Mouse (Mus musculus) forebrain, postnatal 0 days (tissue): ENCODE data around the gene Zfp715. TPM values are rescaled to one million over a fixed set of nuclear protein-coding genes. Genes with fewer than 3 reads are reported as not detected.
"Not testable (repeated sequence)": the region's sequence is repeated elsewhere in the genome, so short reads cannot be mapped to it uniquely, and the experiment has no call there.

Experiments
- ATAC-seq: fragments of 200-750 bp; cut with Nextera tagmentation; 2 replicates; pipeline ENCODE4 v1.8.0; 2017; ENCODE audit warnings: mild to moderate bottlenecking, moderate library complexity
- DNase-seq: peaks from one replicate; pipeline ENCODE4 v3.0.0-alpha.2; 2015
- H3K27ac ChIP-seq: fragments of 300-500 bp; sonication (generic); 2 replicates; pipeline ENCODE4 v1.5.1; 2014; ENCODE audit warnings: low read depth, mild to moderate bottlenecking, antibody characterized with exemption, low read length, moderate library complexity, mixed read lengths
- H3K27me3 ChIP-seq: fragments of 300-500 bp; sonication (generic); 2 replicates; pipeline ENCODE4 v1.6.1; 2014; ENCODE audit warnings: mild to moderate bottlenecking, low read length, mixed read lengths; ENCODE audit not compliant: insufficient read depth
- H3K36me3 ChIP-seq: fragments of 300-500 bp; sonication (generic); 2 replicates; pipeline ENCODE4 v1.6.1; 2014; ENCODE audit warnings: mild to moderate bottlenecking, moderate library complexity; ENCODE audit not compliant: insufficient read depth
- H3K4me1 ChIP-seq: fragments of 300-500 bp; sonication (generic); 2 replicates; pipeline ENCODE4 v1.6.1; 2014; ENCODE audit warnings: antibody characterized with exemption; ENCODE audit not compliant: insufficient read depth
- H3K4me2 ChIP-seq: fragments of 300-500 bp; sonication (generic); 2 replicates; pipeline ENCODE4 v1.6.1; 2014; ENCODE audit warnings: low read depth, mild to moderate bottlenecking, moderate library complexity
- H3K4me3 ChIP-seq: fragments of 300-500 bp; sonication (generic); 2 replicates; pipeline ENCODE4 v1.5.1; 2014; ENCODE audit warnings: low read depth, low read length, mixed read lengths
- H3K9ac ChIP-seq: fragments of 300-500 bp; sonication (generic); 2 replicates; pipeline ENCODE4 v1.6.1; 2014; ENCODE audit warnings: mild to moderate bottlenecking
- H3K9me3 ChIP-seq: fragments of 300-500 bp; sonication (generic); 2 replicates; pipeline ENCODE4 v1.6.1; 2016; ENCODE audit warnings: low read length
- CTCF ChIP-seq: sonication (generic); IDR thresholded peaks from 2 replicates; pipeline ENCODE4 v1.5.1; 2016; ENCODE audit warnings: antibody characterized with exemption, control low read depth, low read depth
- WGBS: fragments of 180-500 bp; shearing (Covaris S2); extraction: QIAGEN DNeasy Blood & Tissue Kit; methylation state at CpG from one replicate; pipeline ENCODE4 v1.1.7; 2014; 5-methylcytosine and 5-hydroxymethylcytosine counted together
- polyA plus RNA-seq: library from polyadenylated mRNA; unstranded; fragments of >200 nt; fragmentation: Nextera tagmentation; extraction: Ambion mirVana; gene quantifications from 2 replicates; pipeline ENCODE4 v1.2.1, GENCODE M21; 2015
- total RNA-seq: library from RNA; depleted of rRNA; stranded (reverse); fragments of >200 nt; gene quantifications from 2 replicates; pipeline ENCODE4 v1.2.3, GENCODE M21; 2014

Zfp715 gene
- total and polyA plus RNA-seq, 2 experiments from 2014 or later = 17.3 to 35.9 TPM

DNA sequence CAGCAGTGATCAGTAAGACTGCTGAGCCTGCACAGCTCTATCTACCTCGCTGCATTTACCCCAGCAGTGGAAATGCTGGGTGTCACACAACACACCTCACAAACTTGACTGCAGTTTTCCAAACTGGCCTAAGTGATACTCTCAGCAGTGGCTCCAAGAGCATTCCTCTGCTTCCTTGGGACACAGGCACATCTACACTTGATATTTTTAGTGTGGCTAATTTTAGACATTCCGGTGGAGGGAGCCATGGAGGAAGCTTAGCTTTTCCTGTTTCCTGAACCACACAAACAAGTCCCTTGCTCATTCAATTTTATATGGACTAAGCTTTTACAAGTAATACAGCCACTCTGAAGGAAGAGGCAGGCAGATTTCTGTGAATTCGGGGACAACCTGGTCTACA, 7.9 kb downstream of the Zfp715 start:
- H3K4me1 ChIP-seq = no peaks in the 10 kb centered on the region
- H3K27me3 ChIP-seq = no peaks in the 10 kb centered on the region
- ATAC-seq = no peak
- H3K4me3 ChIP-seq = no peak overlapping the region
- no peak overlapping the region for H3K4me2 ChIP-seq
- DNase-seq = no peak
- WGBS = 86% methylated on average over 3 of the region's 3 CpGs
- H3K27ac ChIP-seq = no peak overlapping the region
- no peak overlapping the region for H3K9ac ChIP-seq
- TF ChIP-seq CTCF = no peak
- no peaks in the 10 kb centered on the region for H3K9me3 ChIP-seq
- peaks cover 39% of the 10 kb centered on the region for H3K36me3 ChIP-seq

DNA sequence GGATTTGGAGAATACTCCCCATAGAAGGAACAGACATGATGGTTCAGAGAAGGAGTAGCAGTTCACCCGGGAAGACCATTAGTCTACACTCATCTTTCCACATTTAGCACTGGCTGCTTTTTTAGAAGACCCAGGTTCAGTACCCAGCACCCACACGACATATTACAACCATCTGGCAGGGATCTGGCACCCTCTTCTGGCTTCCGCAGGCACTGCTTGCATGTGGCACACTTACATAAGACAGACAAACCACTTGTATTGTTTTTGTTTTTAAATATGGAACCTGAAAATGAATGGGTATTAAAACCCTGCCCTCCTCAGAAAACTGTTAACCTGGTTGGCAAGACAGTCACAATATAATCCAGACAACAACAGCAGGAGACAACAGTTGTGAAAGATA, 21.6 kb downstream of the Zfp715 start:
- Histone ChIP-seq H3K4me2 (no peak overlapping the region), H3K27me3 (no peaks in the 10 kb centered on the region), H3K27ac (no peak overlapping the region), H3K9ac (no peak overlapping the region), H3K4me3 (no peak overlapping the region), H3K9me3 (no peaks in the 10 kb centered on the region), H3K36me3 (peaks cover 9% of the 10 kb centered on the region; the same call in 1 of the 2 replicates), H3K4me1 (no peaks in the 10 kb centered on the region)
- WGBS = 95% methylated on average over 3 of the region's 3 CpGs
- ATAC-seq = no peak
- no peak for TF ChIP-seq CTCF
- no peak for DNase-seq

DNA sequence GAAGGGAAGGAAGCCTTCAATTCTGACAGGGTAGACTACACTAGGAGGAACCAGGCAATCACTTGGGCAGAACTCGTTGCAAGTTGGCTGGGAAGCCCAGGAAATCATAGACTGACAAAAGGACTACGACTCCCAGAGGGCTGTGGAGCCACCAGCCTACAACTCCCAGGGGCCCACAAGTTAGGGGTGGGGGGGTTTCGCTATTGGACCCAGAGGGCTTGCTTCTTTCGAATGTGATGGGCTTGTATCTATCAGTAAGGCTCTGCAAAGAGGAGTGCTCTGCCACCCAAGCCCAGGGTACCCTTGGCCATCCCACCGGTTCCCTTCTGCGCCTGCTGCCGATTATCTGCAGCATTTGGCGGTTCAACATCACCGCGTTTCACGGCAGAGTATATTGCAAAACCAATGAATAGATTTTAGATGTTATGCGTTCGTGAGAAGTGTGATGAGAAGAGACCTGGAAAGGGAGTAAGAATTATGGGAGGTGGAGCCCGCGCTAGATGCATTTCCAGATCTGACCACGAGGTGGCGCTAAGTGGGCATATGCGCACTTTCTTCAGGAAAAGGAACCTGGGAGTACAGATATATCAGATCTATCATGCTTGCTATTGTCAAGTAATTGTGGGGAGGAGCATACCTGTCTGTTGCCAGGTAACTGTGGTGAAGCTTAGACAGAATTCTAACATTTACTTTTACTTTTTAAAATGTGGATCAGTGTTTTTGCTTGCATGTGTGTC, 30.1 kb downstream of the Zfp715 start:
- ATAC-seq (peak; percentile 97), DNase-seq (peak; percentile 88)
- H3K4me3 ChIP-seq = peak overlapping the region; percentile 46
- TF ChIP-seq CTCF = peak; percentile 91
- no peaks in the 10 kb centered on the region for H3K4me1 ChIP-seq
- WGBS = 11% methylated on average over 18 of the region's 18 CpGs
- H3K27ac ChIP-seq = peak overlapping the region; percentile 80
- H3K9me3 ChIP-seq = no peaks in the 10 kb centered on the region
- H3K27me3 ChIP-seq = no peaks in the 10 kb centered on the region
- peak overlapping the region; percentile 63 for H3K9ac ChIP-seq
- no peaks in the 10 kb centered on the region for H3K36me3 ChIP-seq
- peak overlapping the region; percentile 66 for H3K4me2 ChIP-seq

DNA sequence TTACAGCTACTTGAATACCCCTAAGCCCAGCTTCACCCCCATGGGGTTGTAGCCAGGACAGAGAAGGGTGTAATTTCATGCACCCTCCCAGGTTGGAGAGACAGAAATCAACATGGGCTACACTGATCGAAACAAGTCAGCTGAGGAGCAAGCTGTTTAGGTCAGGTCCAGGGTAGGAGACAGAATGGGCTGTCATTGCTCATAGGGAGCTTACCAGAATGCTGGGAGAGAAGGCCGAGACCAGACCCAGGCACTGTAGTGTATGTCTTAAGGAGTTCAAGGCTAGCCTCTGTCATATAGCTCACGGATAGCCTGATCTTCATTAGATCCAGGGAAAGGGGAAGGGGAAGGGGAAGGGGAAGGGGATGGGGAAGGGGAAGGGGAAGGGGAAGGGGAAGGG, 30.6 kb downstream of the Zfp715 start:
- WGBS = 88% methylated on average over 3 of the region's 3 CpGs
- TF ChIP-seq CTCF = no peak
- no peak overlapping the region for H3K9ac ChIP-seq
- H3K4me3 ChIP-seq = no peak overlapping the region
- no peaks in the 10 kb centered on the region for H3K4me1 ChIP-seq
- H3K27me3 ChIP-seq = no peaks in the 10 kb centered on the region
- H3K4me2 ChIP-seq = no peak overlapping the region
- H3K36me3 ChIP-seq = no peaks in the 10 kb centered on the region
- no peak for ATAC-seq
- no peak for DNase-seq
- H3K27ac ChIP-seq = no peak overlapping the region
- H3K9me3 ChIP-seq = no peaks in the 10 kb centered on the region

DNA sequence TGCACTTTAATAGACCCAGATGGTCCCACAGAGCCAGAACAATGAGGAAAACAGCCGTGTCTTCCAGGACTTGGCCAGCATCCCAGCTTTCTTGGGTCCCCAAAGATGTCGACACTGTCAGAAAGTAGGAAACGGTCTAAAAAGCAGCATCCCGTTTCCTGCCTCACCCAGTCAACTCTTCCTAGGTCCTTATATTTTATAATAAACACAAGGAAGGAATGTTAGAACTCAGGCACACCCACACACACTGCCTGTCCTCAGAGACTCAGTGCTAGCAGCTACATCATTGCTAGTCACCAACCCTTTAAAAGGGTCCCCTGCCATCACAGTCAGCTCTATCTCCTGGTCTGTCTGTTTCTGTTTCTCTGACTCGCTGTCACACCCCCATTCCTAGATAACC, 35.7 kb downstream of the Zfp715 start:
- no peak for ATAC-seq
- Histone ChIP-seq H3K9me3 (0 out of 2 replicates have a peak, but pooled peaks cover 5% of the 10 kb centered on the region), H3K4me1 (no peaks in the 10 kb centered on the region), H3K36me3 (no peaks in the 10 kb centered on the region), H3K9ac (no peak overlapping the region), H3K27me3 (no peaks in the 10 kb centered on the region), H3K4me2 (no peak overlapping the region), H3K27ac (no peak overlapping the region), H3K4me3 (no peak overlapping the region)
- 64% methylated on average over 5 of the region's 5 CpGs for WGBS
- no peak for DNase-seq
- TF ChIP-seq CTCF = no peak

GRCm38 (mm10) chr7:43276178-43276577, 36.9 kb downstream of the Zfp715 start:
- H3K9me3 ChIP-seq, H3K27me3 ChIP-seq, H3K4me3 ChIP-seq, H3K9ac ChIP-seq, DNase-seq, H3K4me2 ChIP-seq, ATAC-seq, H3K36me3 ChIP-seq, H3K27ac ChIP-seq, H3K4me1 ChIP-seq: not testable (repeated sequence)
- 54% methylated on average over 6 of the region's 7 CpGs for WGBS

GRCm38 (mm10) chr7:43273476-43273875, 39.6 kb downstream of the Zfp715 start:
- H3K27ac ChIP-seq = no peak overlapping the region
- ATAC-seq (no peak), DNase-seq (no peak)
- TF ChIP-seq CTCF = no peak
- H3K36me3 ChIP-seq = no peaks in the 10 kb centered on the region
- no peak overlapping the region for H3K4me3 ChIP-seq
- no peak overlapping the region for H3K4me2 ChIP-seq
- H3K9ac ChIP-seq = no peak overlapping the region
- no peaks in the 10 kb centered on the region for H3K4me1 ChIP-seq
- 0 out of 2 replicates have a peak, but pooled peaks cover 5% of the 10 kb centered on the region for H3K9me3 ChIP-seq
- 86% methylated on average over 1 of the region's 1 CpGs for WGBS
- no peaks in the 10 kb centered on the region for H3K27me3 ChIP-seq

DNA sequence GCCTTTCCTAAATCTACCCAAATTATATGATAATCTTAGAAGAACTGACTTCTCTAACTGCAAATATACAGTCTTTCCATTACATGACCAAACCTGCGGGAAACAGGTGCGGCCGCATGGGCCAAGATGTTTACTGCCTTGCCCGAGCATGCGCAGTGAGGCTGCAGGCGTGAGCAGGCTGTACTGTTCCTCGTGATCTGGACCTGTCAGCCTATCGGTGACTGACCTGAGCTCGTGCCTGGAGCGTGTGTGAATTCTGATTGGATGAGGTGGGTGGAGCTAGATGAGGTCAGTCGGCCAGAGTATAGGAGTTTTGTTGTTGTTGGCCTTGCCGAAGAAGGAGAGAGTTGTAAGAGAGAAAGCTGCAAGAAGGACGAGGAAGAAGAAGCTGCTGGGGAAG, 45.7 kb downstream of the Zfp715 start:
- H3K36me3 ChIP-seq, H3K9ac ChIP-seq, H3K27ac ChIP-seq, DNase-seq, H3K27me3 ChIP-seq, ATAC-seq, H3K4me1 ChIP-seq, H3K4me2 ChIP-seq, H3K4me3 ChIP-seq: not testable (repeated sequence)
- 88% methylated on average over 13 of the region's 13 CpGs for WGBS
- 0 out of 2 replicates have a peak, but pooled peaks cover 11% of the 10 kb centered on the region for H3K9me3 ChIP-seq
